Mouse (Mus musculus) heart, postnatal 0 days (tissue): ENCODE data around the gene Tmem50b. TPM values are rescaled to one million over a fixed set of nuclear protein-coding genes. Genes with fewer than 3 reads are reported as not detected.
A peak's percentile ranks its signal among the peaks of the same experiment; 100 is the strongest.

Source experiments
- ATAC-seq: fragments of 200-750 bp; cut with Nextera tagmentation; 2 replicates; pipeline ENCODE4 v1.8.0; 2017; ENCODE audit warnings: low read depth, moderate number of reproducible peaks, moderate library complexity; ENCODE audit not compliant: insufficient read depth
- DNase-seq: peaks from one replicate; pipeline ENCODE4 v3.0.0-alpha.2; 2016; ENCODE audit warnings: low spot score
- H3K27ac ChIP-seq: fragments of 300-500 bp; sonication (generic); 2 replicates; pipeline ENCODE4 v1.5.1; 2014; ENCODE audit warnings: low read depth, mild to moderate bottlenecking
- H3K27me3 ChIP-seq: fragments of 300-500 bp; sonication (generic); 2 replicates; pipeline ENCODE4 v1.6.1; 2014; ENCODE audit warnings: low read length, mixed read lengths; ENCODE audit not compliant: control insufficient read depth, insufficient read depth
- H3K36me3 ChIP-seq: fragments of 300-500 bp; sonication (generic); replicated peaks from 2 replicates; pipeline ENCODE4 v1.6.1; 2014; ENCODE audit warnings: low read length, mixed read lengths; ENCODE audit not compliant: control insufficient read depth, insufficient read depth
- H3K4me1 ChIP-seq: fragments of 300-500 bp; sonication (generic); 2 replicates; pipeline ENCODE4 v1.6.1; 2014; ENCODE audit warnings: antibody characterized with exemption; ENCODE audit not compliant: control insufficient read depth, insufficient read depth
- H3K4me2 ChIP-seq: fragments of 300-500 bp; sonication (generic); 2 replicates; pipeline ENCODE4 v1.6.1; 2014; ENCODE audit warnings: low read depth, mild to moderate bottlenecking, low read length, moderate library complexity
- H3K4me3 ChIP-seq: fragments of 300-500 bp; sonication (generic); 2 replicates; pipeline ENCODE4 v1.5.1; 2014; ENCODE audit warnings: low read depth, low read length
- H3K9ac ChIP-seq: fragments of 300-500 bp; sonication (generic); replicated peaks from 2 replicates; pipeline ENCODE4 v1.6.1; 2014; ENCODE audit warnings: low read depth, low read length, mixed read lengths
- H3K9me3 ChIP-seq: fragments of 300-500 bp; sonication (generic); replicated peaks from 2 replicates; pipeline ENCODE4 v1.6.1; 2016; ENCODE audit warnings: low read length; ENCODE audit not compliant: control insufficient read depth
- CTCF ChIP-seq: IDR thresholded peaks from 2 replicates; pipeline ENCODE4 v1.5.1; 2016; ENCODE audit warnings: antibody characterized with exemption, control low read depth, low read depth
- EP300 ChIP-seq: IDR thresholded peaks from 2 replicates; pipeline ENCODE4 v1.6.1; 2016; ENCODE audit warnings: antibody characterized with exemption, low read depth
- WGBS: fragments of 180-500 bp; shearing (Covaris S2); extraction: QIAGEN DNeasy Blood & Tissue Kit; methylation state at CpG from one replicate; pipeline ENCODE4 v1.1.7; 2014; 5-methylcytosine and 5-hydroxymethylcytosine counted together
- polyA plus RNA-seq: library from polyadenylated mRNA; unstranded; fragments of >200 nt; fragmentation: Nextera tagmentation; extraction: Ambion mirVana; gene quantifications from 2 replicates; pipeline ENCODE4 v1.2.1, GENCODE M21; 2015
- total RNA-seq: library from RNA; depleted of rRNA; stranded (reverse); fragments of >200 nt; gene quantifications from 2 replicates; pipeline ENCODE4 v1.2.3, GENCODE M21; 2014; ENCODE audit warnings: low replicate concordance

The Tmem50b gene
- total and polyA plus RNA-seq, 2 experiments from 2014 or later = 51.1 to 62.6 TPM

DNA sequence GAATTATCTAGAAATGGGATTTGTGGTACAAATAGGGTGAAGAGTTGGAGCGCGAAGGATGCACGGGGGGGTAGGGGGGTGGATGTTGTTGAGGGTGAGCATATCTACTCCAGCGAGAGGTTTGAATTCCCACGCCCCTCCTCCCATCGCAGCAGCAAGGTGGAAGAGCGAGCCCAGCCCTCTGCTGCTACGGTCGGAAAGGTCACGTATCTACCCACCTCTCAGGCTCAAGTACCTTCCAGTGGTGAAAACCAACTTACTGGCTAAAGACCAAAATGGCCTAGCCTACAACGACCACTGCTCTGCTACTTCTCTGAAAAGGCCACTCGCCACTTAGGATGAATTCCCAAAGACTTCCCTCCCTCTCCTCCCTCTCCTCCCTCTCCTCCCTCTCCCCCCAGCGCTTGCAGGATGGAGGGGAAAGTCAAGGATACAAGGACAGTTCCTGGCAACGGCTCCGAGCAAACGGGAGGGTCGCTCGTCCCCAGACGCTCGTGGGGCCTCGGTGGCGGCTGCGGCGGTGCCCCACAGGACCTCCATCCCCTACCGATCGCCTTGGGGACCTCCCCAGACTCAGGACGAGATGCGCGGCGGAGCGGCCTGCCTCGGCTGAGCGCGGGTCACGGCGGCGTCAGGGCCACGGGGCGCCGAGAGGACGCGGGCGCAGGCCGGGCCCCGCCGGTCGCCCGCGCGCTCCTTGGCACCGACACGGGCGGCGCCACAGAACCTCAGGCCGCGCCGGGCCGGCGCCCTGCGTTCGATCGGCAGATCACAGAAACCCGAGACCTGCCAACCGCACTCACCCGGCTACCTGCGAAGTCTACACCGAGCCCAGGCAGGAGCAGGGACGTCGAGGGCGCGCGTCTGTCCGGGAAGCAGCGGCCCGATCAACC lies 575 bp downstream of the Tmem50b start:
- WGBS = under 1% methylated on average over 75 of the region's 75 CpGs
- DNase-seq (no peak), ATAC-seq (peak; percentile 55)
- peaks cover 5% of the 10 kb centered on the region; the same call in 1 of the 2 replicates for H3K4me1 ChIP-seq
- TF ChIP-seq EP300 = no peak
- TF ChIP-seq CTCF = no peak
- H3K27ac ChIP-seq = peak overlapping the region; percentile 65
- H3K4me2 ChIP-seq = peak overlapping the region; percentile 87
- no peaks in the 10 kb centered on the region for H3K36me3 ChIP-seq
- no peaks in the 10 kb centered on the region for H3K27me3 ChIP-seq
- no peaks in the 10 kb centered on the region for H3K9me3 ChIP-seq
- H3K9ac ChIP-seq = peak overlapping the region; percentile 70
- peak overlapping the region; percentile 81 for H3K4me3 ChIP-seq

- no peaks in the 10 kb centered on the region for H3K27me3 ChIP-seq
- no peaks in the 10 kb centered on the region for H3K36me3 ChIP-seq
- H3K9ac ChIP-seq = peak overlapping the region; percentile 70
- H3K4me2 ChIP-seq = peak overlapping the region; percentile 87
- no peak for ATAC-seq
- peak overlapping the region; percentile 81 for H3K4me3 ChIP-seq
- no peak overlapping the region for H3K27ac ChIP-seq
- H3K4me1 ChIP-seq = peaks cover 5% of the 10 kb centered on the region; the same call in 1 of the 2 replicates
- DNase-seq = no peak
- WGBS = 20% methylated on average over 9 of the region's 9 CpGs
- H3K9me3 ChIP-seq = no peaks in the 10 kb centered on the region
- TF ChIP-seq CTCF = no peak
- TF ChIP-seq EP300 = no peak
These were observed 1.2 kb downstream of the Tmem50b start for GRCm38 (mm10) chr16:91596397-91596778.

DNA sequence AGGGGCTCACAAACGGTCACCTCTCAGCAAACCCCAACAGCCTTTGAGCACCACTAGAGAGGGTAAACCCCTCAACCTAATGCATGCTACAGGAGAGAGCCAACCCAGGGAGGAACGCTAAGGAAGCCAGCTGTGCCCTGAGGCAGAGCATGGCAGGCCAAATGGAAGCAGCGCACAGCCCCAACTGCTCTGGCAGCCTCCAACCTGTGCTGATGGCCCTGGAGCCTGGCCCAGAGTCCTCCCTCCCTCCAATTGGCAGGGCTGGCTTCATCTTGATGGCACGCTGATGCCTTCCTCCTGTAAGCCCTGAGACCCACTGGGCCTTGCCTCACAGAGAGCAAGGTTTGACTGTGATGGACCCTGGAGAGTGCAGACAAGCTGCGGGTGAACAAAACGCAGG lies 2.5 kb downstream of the Tmem50b start:
- Histone ChIP-seq H3K27ac (no peak overlapping the region), H3K4me2 (no peak overlapping the region), H3K27me3 (no peaks in the 10 kb centered on the region), H3K4me1 (peaks cover 5% of the 10 kb centered on the region; the same call in 1 of the 2 replicates), H3K9me3 (no peaks in the 10 kb centered on the region), H3K9ac (no peak overlapping the region), H3K36me3 (no peaks in the 10 kb centered on the region), H3K4me3 (no peak overlapping the region)
- WGBS = 76% methylated on average over 6 of the region's 6 CpGs
- ATAC-seq (no peak), DNase-seq (no peak)
- TF ChIP-seq CTCF = no peak
- TF ChIP-seq EP300 = no peak

DNA sequence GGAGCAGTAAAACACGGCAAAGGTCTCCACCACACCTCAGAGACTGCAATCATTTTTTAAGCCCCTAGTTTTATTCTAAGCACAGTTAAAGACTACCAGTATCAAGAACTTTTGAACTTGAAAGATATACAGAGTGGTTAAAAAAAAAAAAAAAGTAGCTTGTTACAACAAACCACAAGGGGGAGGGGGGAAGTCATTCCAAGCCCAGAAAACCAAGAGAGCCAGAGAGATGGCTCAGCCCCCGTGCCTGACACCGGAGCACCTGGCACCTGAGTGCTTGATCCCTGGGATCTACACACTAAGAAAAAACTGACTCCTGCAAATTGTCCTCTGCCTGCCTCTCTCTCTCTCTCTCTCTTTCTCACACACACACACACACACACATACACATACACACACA lies 4.3 kb downstream of the Tmem50b start:
- TF ChIP-seq CTCF (no peak), EP300 (no peak)
- Histone ChIP-seq H3K4me3 (no peak overlapping the region), H3K36me3 (no peaks in the 10 kb centered on the region), H3K27ac (no peak overlapping the region), H3K9ac (no peak overlapping the region), H3K4me1 (peaks cover 5% of the 10 kb centered on the region; the same call in 1 of the 2 replicates), H3K27me3 (no peaks in the 10 kb centered on the region), H3K4me2 (no peak overlapping the region), H3K9me3 (no peaks in the 10 kb centered on the region)
- ATAC-seq = no peak
- WGBS = 80% methylated on average over 3 of the region's 3 CpGs
- DNase-seq = no peak

DNA sequence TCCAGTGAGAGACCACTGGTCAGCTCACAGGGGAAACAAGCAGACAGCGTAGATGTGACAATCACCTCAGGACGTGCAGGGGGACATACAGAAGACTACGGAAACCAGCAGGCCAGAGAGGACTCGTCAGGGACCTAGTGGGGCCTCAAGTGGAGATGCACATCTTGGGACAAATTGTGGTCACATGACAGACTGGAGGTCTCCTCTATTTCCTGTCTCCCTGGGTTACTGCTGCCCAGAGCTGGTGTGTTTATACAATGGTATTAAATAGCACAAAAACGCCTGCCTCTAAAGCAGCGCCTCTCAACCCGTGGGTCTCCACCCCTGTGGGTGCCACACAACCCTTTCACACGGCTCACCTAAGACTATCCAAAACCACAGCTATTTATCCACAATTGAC lies 5.4 kb downstream of the Tmem50b start:
- H3K4me2 ChIP-seq = no peak overlapping the region
- H3K4me3 ChIP-seq = no peak overlapping the region
- no peak for TF ChIP-seq EP300
- no peak for TF ChIP-seq CTCF
- H3K9ac ChIP-seq = no peak overlapping the region
- 74% methylated on average over 8 of the region's 8 CpGs for WGBS
- no peak overlapping the region for H3K27ac ChIP-seq
- ATAC-seq = no peak
- peaks cover 5% of the 10 kb centered on the region; the same call in 1 of the 2 replicates for H3K4me1 ChIP-seq
- DNase-seq = no peak
- H3K9me3 ChIP-seq = no peaks in the 10 kb centered on the region
- H3K27me3 ChIP-seq = no peaks in the 10 kb centered on the region
- H3K36me3 ChIP-seq = no peaks in the 10 kb centered on the region
